Mouse (Mus musculus) ZHBTc4 (cell line): ENCODE data around the gene Spaca7.

Source experiments
- DNase-seq: peaks from one replicate; pipeline ENCODE4 v3.0.0-alpha.2; 2011; ENCODE audit warnings: low read depth, low spot score

Spaca7 gene

DNA sequence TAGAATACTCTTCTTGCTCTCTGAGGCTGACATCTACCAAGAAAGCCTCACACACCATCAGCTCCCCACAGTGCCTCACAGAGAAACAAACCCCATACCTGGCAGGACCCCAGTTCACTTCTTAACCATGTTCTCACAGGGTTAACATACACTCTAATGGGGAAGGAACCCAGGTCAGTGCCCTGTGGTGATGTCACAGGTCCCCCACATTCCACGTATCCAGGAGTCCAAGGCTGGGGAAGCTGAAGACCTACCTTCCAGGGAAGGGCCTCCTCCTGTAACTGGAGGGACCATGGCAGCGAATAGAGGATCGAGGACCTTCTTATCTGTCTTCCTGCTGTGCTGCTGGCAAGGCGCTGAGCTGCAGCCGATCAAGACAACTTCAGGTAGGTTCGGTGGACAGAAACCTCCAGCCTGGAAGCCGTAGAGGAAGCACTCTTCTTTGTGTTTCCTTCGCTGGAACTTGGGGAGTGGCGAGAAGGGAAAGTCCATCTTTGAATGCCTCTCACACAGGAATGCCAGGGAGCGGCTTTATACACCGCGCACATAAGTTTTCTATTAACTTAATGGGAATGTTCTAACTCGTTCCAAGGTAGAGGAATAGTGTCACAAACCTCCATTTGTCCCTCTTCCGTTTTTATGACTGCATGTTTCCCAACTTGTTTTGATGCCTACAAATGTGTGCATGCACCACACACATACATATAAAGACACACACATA, at the start of gene Spaca7:
TSS of gene Spaca7 (plus strand) at position 216 of the 721 bp plus-strand sequence.
- DNase-seq: peak; percentile 28

DNA sequence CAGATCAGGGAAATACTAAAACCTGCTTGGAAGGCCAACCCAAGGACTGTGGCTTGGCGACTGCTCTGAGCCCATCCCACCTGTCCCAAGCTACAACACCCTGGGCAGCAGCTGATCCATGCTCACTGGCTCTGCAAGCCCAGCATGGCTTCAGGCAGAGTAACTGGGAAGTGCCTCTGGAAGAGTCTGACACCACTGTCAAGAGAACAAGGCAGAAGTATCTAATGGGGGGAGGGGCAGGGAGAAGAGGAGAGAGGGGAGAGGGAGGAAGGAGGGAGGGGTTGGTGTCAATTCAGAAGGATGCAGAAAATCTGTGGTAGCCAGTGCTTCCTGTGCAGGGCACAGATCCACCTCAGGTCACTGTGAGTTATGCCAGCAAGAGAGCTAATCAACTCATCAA, 48.5 kb upstream of the Spaca7 start:
- peak; percentile 56 for DNase-seq

DNA sequence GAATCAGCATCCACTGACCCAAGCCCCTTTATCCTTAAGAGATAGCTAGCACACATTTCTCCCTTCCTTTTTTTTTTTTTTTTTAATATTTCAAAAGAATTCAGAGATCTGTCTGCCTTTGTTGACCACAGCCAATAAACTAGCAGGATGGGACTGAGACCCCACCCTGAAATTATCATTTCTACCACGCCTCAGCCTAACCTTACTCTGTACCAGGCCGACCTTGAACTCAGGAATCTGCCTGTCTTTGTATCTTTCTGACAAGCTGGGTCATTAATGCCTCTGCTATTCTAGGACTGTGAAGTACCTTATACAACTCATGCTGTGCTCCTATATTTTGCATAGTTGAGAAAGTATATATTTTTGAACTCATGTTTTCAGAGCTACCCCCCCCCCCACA, 44.2 kb upstream of the Spaca7 start:
- DNase-seq: no peak

DNA sequence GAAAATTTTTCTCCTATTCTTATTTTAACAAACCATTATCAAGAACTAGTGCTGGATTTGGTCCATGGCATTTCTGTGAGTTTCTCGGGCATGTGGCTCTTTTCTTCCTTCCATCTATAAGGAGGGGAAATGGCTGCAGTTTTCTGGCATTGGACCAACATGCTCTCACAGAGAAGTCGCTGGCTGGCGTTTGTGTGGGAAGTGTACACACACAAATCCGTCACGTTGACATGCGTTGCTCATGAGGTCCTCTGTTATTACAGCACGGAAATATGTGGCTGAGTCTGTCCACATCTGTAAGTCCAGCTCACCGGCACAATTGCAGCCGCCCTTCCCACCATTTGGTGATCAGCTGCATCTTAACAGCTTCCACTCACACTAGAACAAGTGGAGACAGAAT, 37.2 kb upstream of the Spaca7 start:
- no peak for DNase-seq

DNA sequence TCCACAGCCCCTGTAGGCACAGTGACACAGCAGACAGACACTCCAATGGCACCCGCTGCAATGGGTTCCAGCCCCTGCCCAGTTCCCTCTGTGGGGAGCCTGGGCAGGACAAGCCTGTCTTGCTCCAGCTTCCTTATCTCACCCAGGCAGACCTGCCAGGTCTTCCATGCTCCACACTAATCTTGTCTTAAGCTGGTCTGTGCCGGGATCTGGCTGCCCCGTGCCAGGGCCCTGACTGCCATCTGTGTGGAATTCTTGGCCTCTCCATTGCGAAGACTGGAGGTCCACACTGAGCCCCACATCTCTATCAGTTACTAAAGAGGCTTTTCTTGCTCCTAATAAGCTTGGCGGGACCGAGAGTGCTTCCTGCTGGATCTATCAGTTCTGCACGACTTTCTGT, 36.5 kb upstream of the Spaca7 start:
- DNase-seq: no peak

DNA sequence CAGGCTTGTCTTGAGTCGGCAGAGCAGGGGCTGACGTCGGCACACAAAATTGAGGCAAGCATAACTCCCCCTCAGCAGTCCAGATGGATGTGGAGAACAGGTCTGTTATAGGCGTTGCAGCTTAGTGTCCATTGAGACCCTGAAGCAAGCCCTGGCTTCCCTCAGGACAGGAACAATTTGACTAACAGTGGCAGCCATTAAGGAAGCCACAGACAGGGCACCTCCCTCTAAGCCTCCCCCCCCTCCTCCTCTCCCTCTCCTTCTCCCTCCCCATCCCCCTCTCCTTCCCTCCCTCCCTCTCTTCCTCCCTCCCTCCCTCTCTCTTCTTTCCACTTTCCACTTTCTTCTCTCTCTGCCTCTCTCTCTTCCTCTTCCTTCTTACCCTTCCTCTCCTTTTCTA, 27.6 kb upstream of the Spaca7 start:
- DNase-seq: peak; percentile 87

DNA sequence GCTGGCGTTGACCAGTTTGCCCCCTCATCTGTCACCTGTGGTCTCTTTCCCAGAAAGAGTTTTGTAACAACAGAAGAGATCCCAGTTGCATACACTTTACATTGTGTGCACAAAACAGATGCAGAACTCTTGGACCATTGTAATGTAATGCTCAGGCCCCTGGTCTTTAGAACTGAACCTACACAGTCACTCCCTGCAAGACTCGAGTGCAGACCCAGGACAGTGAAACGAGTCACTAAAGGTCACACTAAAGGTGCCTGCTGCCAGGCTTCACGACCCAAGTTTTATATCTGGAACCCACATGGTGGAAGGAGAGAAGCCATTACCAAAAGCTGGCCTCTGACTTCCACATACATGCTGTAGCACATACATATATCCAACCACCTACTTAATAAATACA, 27.2 kb upstream of the Spaca7 start:
- DNase-seq: peak; percentile 91

DNA sequence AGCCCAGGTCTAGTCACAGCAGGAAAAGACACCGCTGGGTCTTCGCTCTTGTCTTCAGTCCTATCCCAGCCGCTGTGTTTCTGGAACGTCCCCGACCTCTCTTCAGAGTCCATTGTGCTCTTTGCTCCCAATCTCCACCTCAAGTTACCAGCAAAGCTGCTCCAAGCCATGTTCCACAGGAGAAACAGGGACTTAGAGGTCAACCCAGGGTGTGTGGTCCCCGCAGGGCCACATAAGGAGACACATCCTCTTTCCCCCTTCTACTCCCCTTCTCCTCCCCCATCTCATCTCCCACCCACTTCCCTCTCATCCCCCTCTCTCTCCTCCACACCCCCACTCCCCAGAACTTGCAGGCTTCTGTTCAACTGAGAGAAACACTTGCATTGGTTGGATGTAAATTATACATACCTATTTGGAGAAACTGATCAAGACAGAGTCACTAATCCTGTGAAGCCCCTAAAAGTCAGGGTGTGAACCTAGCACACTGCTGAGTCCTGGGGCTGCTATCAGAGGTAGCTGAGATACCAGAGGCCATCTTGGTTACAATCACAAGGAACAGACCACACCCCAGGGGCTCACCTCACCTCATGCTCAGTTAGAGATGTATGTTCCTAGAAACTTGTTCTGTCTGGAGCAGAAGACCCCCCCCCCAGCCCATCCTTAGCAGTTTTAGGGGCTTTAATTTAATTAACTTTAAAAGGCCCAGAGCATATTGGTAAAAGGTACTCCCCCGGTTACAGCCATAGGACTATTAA, 25.2 kb upstream of the Spaca7 start:
- peak; percentile 44 for DNase-seq

DNA sequence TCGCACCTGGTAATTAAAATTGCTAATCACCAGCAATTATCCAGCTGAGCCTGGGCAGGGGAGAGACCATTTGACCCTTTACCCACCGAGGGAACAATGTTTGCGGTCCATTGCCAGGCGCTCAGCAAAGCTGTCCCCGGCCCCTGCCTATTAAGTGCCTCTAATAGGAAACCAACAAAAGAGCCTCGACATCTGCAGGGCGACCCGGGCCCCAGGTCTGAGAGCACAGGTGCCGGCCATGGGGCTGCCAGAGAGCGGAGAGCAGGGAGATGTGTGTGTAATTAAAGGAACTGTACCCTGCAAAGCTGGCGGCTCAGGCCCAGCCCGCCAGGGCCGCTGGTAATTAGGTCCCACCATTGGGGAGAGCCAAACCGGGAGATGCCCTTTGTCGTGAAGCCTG, 24.6 kb upstream of the Spaca7 start:
- no peak for DNase-seq

DNA sequence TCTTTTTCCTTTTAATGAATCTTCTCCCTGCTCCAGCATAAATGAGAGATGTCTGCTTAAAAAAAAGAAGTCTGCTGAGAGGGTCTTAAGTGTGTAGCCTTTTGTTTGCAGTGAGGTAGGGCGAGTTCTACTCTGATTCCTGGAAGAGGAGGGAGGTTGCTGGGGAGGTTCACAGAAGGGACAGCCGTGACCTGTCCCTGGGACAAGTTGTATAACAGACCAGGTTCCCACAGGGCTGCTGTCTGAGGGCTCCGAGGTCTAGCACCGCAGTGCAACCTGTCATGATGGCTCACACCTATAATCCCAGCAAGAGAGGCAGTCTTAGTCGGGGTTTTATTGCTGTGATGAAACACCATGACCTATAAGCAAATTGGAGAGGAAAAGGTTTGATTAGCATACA, 24.1 kb upstream of the Spaca7 start:
- DNase-seq: no peak

DNA sequence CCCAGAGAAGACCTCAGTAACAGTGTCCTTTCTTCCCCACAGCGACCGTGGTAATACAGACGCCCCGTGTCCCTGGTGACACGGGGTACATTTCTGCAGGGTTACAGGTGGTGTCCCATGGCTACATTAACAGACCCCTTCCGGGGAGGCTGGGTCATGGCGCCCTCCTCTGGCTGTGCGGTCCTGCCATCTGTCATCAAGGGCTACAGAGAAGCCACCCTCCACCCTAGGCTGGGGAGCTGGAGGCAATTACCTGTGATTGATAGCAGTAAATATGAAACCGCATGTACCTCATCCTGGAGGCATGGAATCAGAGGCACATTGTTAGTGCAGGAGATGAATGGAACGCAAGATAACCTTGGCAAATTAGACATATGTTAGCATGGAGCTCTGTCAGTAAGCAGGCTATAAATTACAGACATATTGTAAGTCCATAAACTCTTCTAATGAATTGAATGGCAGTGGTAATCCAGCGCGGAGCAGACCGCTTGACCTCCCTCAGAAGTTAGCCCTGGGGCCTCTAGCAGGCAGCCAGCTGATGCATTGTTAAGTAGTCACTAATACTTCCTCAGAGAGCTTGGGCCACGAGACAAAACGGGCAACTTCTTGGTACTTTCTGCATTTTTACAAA, 17.2 kb upstream of the Spaca7 start:
- DNase-seq: no peak

DNA sequence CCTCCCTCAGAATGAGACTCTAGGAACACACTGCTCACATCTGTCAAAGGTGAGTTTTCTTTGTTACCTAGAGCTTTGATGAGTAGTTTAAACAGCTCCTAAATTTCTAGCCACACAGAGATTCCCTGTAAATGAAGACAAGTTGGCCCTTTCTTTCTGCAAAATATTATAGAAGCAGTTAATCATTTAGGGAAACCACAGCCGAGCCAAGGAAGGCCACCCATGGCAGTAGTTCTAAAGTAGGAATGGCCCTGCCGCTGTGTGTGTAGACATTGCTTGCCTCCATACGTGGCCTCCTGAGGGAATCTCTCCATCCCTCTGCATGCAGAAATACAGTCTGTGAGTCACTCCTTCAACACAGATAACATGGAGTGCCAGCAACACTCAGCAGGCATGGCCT, 14.0 kb upstream of the Spaca7 start:
- no peak for DNase-seq

DNA sequence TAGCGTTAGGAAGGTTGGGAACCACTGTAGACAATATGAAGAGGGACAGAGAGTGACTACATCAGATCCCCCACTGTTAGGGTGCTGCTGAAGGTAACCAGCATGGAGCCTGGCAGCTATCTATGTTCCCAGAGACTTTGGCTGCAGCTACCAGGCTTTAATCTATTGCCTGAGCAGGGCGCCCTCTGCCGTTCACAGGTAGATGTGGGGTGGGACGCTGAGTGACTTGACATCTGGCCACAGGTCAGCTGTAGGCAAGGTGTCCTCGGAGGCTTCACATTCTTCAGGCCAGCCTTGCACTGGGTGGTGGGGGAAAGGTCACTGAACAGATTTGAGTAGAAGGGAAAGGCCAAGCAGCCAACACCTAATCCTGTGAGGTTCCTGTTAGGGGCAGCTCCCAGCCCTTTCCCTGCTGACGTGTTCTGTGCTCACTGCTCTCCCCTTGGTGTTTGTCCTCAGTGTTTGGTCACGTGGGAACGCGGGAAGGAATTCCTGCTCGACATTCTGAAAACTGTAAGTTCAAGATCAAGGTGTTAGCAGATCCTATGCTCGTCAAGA, 11.3 kb upstream of the Spaca7 start:
- peak; percentile 83 for DNase-seq

DNA sequence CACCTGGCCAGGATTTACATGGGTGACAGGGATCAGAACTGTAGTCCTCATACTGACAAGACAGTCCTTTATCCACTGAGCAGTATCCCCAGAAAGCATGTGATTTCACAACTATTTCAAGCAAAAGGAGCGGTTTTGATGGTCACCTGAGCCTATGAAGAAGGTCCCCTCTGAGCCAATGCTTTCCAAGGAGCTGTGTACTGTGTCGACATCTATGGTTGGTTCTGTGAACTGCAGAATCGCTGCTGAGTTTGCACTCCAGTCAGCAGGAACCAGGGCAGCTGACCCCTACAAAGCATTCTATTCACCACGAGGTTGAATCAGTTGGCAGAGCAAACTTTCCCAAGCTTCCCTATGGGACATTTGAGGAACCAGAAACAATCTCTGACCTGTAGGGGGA, 8.5 kb upstream of the Spaca7 start:
- DNase-seq: peak; percentile 74

DNA sequence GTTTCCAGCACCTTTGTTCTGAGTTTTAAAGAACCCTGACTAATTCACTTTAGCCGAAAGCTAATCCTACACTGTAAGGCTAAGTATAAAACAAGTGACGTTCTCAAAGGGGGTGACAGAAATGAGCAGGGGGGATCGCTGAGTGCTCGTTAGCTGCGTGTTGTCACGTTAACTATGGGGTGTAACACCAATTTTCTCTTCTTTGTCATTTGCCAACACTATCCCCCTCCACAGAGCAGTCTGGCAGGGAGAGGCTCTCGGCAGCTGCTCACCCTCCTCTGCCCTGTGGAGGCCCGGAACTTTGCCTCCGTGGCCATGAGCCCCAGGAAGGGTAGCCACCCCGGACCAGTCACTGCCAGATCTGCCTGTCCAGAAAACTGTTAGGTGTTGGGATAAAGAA, 7.3 kb upstream of the Spaca7 start:
- no peak for DNase-seq

DNA sequence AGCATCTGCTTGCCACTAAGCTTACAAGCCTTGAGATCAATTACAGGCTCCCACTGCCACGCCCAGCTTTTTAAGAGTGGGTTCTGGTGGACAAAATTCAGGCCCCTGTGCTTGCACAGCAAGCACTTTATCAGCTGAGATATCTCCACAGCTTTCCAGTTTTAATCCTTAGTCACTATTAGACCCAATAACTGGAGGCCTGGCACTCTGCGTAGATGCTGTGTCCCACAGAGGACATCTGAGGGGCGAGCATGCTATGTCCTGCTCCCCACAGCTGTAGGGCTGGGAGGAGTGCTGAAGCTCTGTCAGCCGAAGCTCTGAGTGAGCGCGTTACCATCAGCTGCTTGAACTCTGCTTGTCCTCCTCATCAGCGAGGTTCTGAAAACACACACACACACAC, 6.3 kb upstream of the Spaca7 start:
- no peak for DNase-seq

DNA sequence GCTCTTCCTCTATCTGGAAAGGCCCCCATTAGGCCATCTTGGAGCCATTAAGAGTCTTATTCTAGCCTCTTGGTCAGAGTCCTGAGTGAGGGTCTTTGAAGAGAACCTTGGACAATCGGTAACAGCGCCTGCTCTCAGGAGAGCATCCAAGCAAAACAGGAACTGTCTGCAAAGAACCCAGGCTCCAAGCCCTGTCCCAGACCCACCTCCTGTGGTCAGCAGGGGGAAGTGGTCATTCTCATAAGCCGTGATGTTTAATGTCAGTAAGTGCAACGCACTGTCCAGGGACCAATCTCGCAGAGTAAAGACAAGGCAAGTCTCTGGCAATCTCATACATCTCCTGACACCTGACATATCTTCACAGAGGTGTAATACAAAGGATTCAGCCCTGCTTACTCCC, 3.2 kb downstream of the Spaca7 start:
- DNase-seq: no peak

DNA sequence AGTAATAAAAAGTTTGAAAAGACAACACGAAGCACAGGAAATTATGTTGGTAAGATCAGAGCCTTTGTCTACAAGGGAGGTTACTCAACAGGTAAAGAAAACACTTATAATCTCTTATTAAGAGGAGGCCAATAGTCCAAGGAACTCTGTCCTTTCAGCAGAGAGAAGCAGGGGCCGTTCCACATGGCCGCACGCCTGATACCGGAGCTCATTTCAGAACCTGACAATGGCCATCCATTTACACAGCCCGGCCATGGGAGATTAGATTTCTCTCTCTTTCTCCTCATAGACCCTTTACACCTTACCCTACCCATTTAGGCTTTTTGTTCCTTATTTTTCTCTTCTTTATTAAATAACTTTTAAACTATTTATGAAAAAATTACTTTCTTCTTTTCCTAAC, 3.9 kb downstream of the Spaca7 start:
- no peak for DNase-seq

DNA sequence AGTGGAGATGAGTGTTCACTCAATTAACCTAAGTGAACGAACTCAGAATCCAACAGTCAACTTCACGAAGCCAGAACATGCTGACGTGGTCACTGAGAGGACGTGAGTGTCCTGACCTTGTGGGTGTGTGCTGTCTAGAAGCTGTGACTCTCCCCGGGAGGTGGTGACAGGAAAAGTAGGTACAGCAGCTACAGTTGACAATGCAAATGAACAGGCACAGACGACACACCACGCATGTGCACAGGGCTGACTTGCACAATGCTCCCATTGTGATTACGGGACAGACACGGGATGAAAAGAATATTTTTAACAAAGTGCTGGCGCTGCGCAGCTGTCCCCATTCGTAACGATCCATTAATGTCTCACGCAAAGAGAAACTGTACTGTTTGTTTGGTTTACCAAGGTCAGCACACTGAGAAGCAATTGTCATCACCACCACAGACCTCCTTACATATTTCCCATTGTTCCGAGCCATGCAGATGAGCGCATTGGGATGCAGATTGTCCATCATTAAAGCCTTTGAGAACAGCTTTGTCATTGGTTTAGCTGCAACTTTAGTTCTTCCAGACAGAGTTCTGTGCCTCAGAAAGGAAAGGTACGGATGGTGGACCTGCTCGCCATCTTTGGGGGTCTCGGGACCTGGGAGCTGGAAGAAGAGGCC, 6.6 kb downstream of the Spaca7 start:
- DNase-seq: peak; percentile 69

DNA sequence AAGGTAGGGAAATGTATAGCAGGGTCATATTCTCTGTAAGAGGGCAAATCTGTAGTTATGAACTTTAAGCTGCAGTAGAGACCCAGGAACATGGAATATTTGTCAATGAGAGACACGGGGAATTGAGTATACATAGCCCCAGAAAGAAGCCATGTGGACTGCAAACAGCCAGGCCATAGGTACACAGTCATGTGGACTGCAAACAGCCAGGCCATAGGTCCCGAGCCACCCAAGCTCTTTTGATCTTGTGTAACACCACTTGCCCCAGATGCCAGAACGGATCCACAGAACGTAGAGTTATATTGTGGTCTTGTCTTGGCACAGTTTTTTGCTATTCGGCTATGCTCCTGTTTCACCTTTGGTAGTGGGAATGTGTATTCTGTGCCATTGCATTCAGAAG, 11.0 kb downstream of the Spaca7 start:
- DNase-seq: no peak

DNA sequence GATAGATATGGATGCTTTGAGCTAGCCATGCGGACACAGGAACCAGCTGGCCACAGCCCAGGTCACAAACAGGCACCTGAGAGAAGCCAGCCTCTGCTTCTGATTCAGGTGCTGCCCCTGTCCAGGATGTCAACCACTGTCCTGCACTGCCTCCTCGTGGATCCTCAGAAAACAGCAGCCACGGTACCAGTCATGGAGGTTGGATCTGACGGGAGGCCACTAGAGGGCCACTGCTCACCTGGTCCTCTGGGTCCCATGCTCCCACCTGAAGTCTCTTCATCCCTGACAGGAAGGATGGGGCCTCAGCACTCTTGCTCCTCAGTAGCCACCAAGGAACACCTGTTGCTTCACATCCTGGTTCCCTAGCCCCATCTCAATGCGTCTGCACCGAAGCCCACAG, 34.4 kb downstream of the Spaca7 start:
- peak; percentile 82 for DNase-seq

DNA sequence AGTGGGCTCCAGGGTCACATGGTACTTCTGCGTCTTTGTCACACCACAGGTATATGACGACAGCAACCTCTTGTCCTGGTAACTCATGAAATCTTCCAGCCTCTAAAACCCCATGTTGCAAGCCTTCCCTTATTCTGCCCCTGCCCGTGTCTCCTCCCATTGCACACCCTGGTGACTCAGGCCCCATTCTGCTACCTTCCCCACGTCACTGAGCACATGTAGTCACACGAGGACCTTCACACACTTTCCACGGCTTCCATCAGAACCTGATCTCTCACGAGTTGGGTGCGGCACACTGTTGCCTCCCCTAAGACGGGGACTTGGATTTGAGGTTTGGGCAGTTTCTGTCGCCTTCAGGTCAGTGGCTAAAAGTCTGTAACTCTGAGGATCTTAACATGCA, 36.0 kb downstream of the Spaca7 start:
- no peak for DNase-seq
